Mouse (Mus musculus) thymus, adult 18-20 months (tissue): ENCODE data around the gene Dock3.

Experiments
- DNase-seq, 2 experiments: peaks; one replicate each; pipeline ENCODE4 v3.0.0; 2022; ENCODE audit warnings: mixed read lengths in 2 of 2

Dock3 gene

GRCm38 (mm10) chr9:106885901-106886731 is 345.6 kb downstream of the Dock3 start:
- peak; percentile 64 to 67 for DNase-seq

- DNase-seq, result peak; percentile 17 to 18
These were observed 346.5 kb downstream of the Dock3 start for GRCm38 (mm10) chr9:106884996-106885900.

GRCm38 (mm10) chr9:106884306-106884705 is 347.4 kb downstream of the Dock3 start:
- no peak for DNase-seq

- no peak for DNase-seq
These were observed 348.6 kb downstream of the Dock3 start for GRCm38 (mm10) chr9:106883085-106883484.

- DNase-seq, result no peak
These were observed 349.5 kb downstream of the Dock3 start for GRCm38 (mm10) chr9:106882176-106882575.

- DNase-seq, result no peak
These were observed 350.5 kb downstream of the Dock3 start for GRCm38 (mm10) chr9:106881071-106881755.

GRCm38 (mm10) chr9:106879471-106879870 is 352.2 kb downstream of the Dock3 start:
- no peak for DNase-seq

GRCm38 (mm10) chr9:106876666-106877065 is 355.0 kb downstream of the Dock3 start:
- DNase-seq, result no peak

- DNase-seq, result no peak
These were observed 357.5 kb downstream of the Dock3 start for GRCm38 (mm10) chr9:106874216-106874615.

GRCm38 (mm10) chr9:106858036-106858435 is 373.7 kb downstream of the Dock3 start:
- DNase-seq, result no peak

GRCm38 (mm10) chr9:106856664-106857063 is 375.0 kb downstream of the Dock3 start:
- DNase-seq, result no peak
